Mouse (Mus musculus): ENCODE results near the gene 1700023F06Rik.

DNA sequence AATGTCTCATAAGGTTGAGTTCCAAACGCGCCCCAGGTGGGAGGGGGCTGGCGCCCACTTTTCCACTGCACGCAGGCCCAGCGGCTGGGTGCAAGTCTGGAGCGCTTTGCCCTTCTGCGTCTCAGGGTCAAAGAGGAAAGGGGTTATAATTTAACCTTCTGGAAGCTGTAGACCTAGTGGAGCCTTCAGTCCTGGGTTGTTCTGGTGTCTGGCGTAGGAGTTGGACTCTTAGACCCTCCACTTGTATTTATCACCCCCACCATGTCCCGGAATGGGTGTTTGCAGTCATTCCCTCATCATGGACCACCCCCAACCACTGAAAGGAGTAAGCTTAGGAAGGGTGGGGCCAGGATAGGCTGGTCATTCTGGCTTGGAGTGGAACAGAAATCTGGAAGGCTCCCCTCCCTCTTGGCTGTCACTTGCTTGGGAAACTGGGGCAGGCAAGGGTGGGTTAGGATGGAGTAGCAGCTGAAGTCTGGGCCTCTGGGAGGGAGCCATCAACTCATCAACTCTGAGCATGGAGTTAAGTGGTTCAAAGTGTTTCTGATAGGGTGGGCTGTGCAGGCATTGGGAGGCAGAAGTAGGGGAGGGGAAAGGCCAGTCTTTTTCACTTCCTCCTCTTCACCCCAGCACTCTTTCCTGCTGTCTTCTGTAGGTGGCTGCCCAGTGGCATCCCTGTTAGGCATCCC is 36.5 kb downstream of the 1700023F06Rik start:
- no peak for TF ChIP-seq CTCF (IDR thresholded peaks at IDR 0.05; ENCODE audit: low read depth, low read length)
- TF ChIP-seq GATA2 (IDR thresholded peaks at IDR 0.05; ENCODE audit: borderline replicate concordance, low read depth, low read length): no peak
